Mouse (Mus musculus) CD8-positive naive resting alpha-beta T cell, adult 2 months (primary cell): ENCODE measurements at regions not wholly inside any gene's neighbourhood (a gene's known extent, or its start where the extent isn't known, plus 50 kb on each side); places are given as distances from the start of the nearest gene placed in this dataset.
A peak's percentile ranks its signal among the peaks of the same experiment; 100 is the strongest.

Source experiments
- DNase-seq, 2 experiments: peaks; one replicate each; pipeline ENCODE4 v3.0.0; 2022; ENCODE audit warnings: low read depth in 2 of 2, low spot score in 2 of 2

GRCm38 (mm10) chr13:31477171-31477867, 78.6 kb upstream of the Foxq1 start:
- DNase-seq: no peak

- DNase-seq: no peak
These were observed 74.7 kb upstream of the Foxq1 start for GRCm38 (mm10) chr13:31481105-31481844.

- DNase-seq: no peak
These were observed 69.6 kb upstream of the Foxq1 start for GRCm38 (mm10) chr13:31486373-31486772.

- no peak for DNase-seq
These were observed 67.7 kb upstream of the Foxq1 start for GRCm38 (mm10) chr13:31488186-31488585.

GRCm38 (mm10) chr13:31503191-31503590, 52.7 kb upstream of the Foxq1 start:
- peak; percentile 29 to 42 for DNase-seq

GRCm38 (mm10) chr13:31503832-31504231, 52.1 kb upstream of the Foxq1 start:
- DNase-seq: no peak

- DNase-seq: peak; percentile 30 to 48
These were observed 51.6 kb upstream of the Foxq1 start for GRCm38 (mm10) chr13:31504316-31504715.

- peak; percentile 61 to 68 for DNase-seq
These were observed 50.5 kb upstream of the Foxq1 start for GRCm38 (mm10) chr13:31505386-31505785.
